Mouse (Mus musculus) neural tube, embryonic 11.5 days (tissue): ENCODE measurements at regions not wholly inside any gene's neighbourhood (a gene's known extent, or its start where the extent isn't known, plus 50 kb on each side); places are given as distances from the start of the nearest gene placed in this dataset.
A peak's percentile ranks its signal among the peaks of the same experiment; 100 is the strongest.
"Not testable (repeated sequence)": the region's sequence is repeated elsewhere in the genome, so short reads cannot be mapped to it uniquely, and the experiment has no call there.

Experiments
- ATAC-seq: fragments of 200-750 bp; cut with Nextera tagmentation; 2 replicates; pipeline ENCODE4 v1.8.0; 2017; ENCODE audit warnings: moderate number of reproducible peaks, mild to moderate bottlenecking, moderate TSS enrichment, moderate library complexity; ENCODE audit not compliant: insufficient read depth, low FRiP score, low TSS enrichment
- DNase-seq: peaks from one replicate; pipeline ENCODE4 v3.0.0-alpha.2; 2015; ENCODE audit warnings: low spot score
- H3K27ac ChIP-seq: fragments of 300-500 bp; sonication (generic); 2 replicates; pipeline ENCODE4 v1.5.1; 2014; ENCODE audit warnings: low read depth, mild to moderate bottlenecking, low read length
- H3K27me3 ChIP-seq: fragments of 300-500 bp; sonication (generic); 2 replicates; pipeline ENCODE4 v1.6.1; 2014; ENCODE audit warnings: mild to moderate bottlenecking, low read length, mixed read lengths; ENCODE audit not compliant: control insufficient read depth, insufficient read depth
- H3K36me3 ChIP-seq: fragments of 300-500 bp; sonication (generic); 2 replicates; pipeline ENCODE4 v1.6.1; 2014; ENCODE audit warnings: mild to moderate bottlenecking, low read length, moderate library complexity, mixed read lengths; ENCODE audit not compliant: control insufficient read depth, insufficient read depth
- H3K4me1 ChIP-seq: fragments of 300-500 bp; sonication (generic); 2 replicates; pipeline ENCODE4 v1.6.1; 2014; ENCODE audit warnings: low read length, mixed read lengths; ENCODE audit not compliant: control insufficient read depth, insufficient read depth
- H3K4me2 ChIP-seq: fragments of 300-500 bp; sonication (generic); 2 replicates; pipeline ENCODE4 v1.6.1; 2014; ENCODE audit warnings: low read depth, mild to moderate bottlenecking, moderate library complexity
- H3K4me3 ChIP-seq: fragments of 300-500 bp; sonication (generic); 2 replicates; pipeline ENCODE4 v1.5.1; 2014; ENCODE audit warnings: low read depth, low read length
- H3K9ac ChIP-seq: fragments of 300-500 bp; sonication (generic); 2 replicates; pipeline ENCODE4 v1.6.1; 2014; ENCODE audit warnings: mild to moderate bottlenecking, low read length
- H3K9me3 ChIP-seq: fragments of 300-500 bp; sonication (generic); 2 replicates; pipeline ENCODE4 v1.6.1; 2016; ENCODE audit warnings: low read length; ENCODE audit not compliant: control insufficient read depth
- WGBS: fragments of 180-500 bp; shearing (Covaris S2); extraction: QIAGEN DNeasy Blood & Tissue Kit; methylation state at CpG from one replicate; pipeline ENCODE4 v1.1.7; 2014; 5-methylcytosine and 5-hydroxymethylcytosine counted together

GRCm38 (mm10) chr3:134330943-134331342, 94.7 kb downstream of the Cxxc4 start:
- H3K36me3 ChIP-seq: no peaks in the 10 kb centered on the region
- H3K4me1 ChIP-seq: no peaks in the 10 kb centered on the region
- H3K9me3 ChIP-seq: no peaks in the 10 kb centered on the region
- DNase-seq: peak; percentile 12
- H3K4me2 ChIP-seq: peak overlapping the region; percentile 14; the same call in 1 of the 2 replicates
- H3K27me3 ChIP-seq: no peaks in the 10 kb centered on the region
- no peak for ATAC-seq
- no peak overlapping the region for H3K9ac ChIP-seq
- H3K4me3 ChIP-seq: no peak overlapping the region
- 52% methylated on average over 11 of the region's 11 CpGs for WGBS
- H3K27ac ChIP-seq: no peak overlapping the region

- no peak overlapping the region for H3K4me3 ChIP-seq
- peak overlapping the region; percentile 14; the same call in 1 of the 2 replicates for H3K4me2 ChIP-seq
- peak; percentile 68; the same call in 1 of the 2 replicates for ATAC-seq
- no peaks in the 10 kb centered on the region for H3K4me1 ChIP-seq
- H3K36me3 ChIP-seq: no peaks in the 10 kb centered on the region
- peak; percentile 33 for DNase-seq
- no peak overlapping the region for H3K27ac ChIP-seq
- H3K27me3 ChIP-seq: no peaks in the 10 kb centered on the region
- no peak overlapping the region for H3K9ac ChIP-seq
- 50% methylated on average over 16 of the region's 16 CpGs for WGBS
- H3K9me3 ChIP-seq: no peaks in the 10 kb centered on the region
Measured at GRCm38 (mm10) chr3:134331499-134332153, 95.3 kb downstream of the Cxxc4 start.

GRCm38 (mm10) chr3:134339093-134339695, 102.9 kb downstream of the Cxxc4 start:
- not testable (repeated sequence) for H3K4me3 ChIP-seq, H3K27ac ChIP-seq, DNase-seq, H3K9ac ChIP-seq, H3K27me3 ChIP-seq, H3K4me2 ChIP-seq, H3K9me3 ChIP-seq, H3K36me3 ChIP-seq, ATAC-seq, H3K4me1 ChIP-seq
- 90% methylated on average over 3 of the region's 3 CpGs for WGBS

GRCm38 (mm10) chr3:134365948-134366347, 129.7 kb downstream of the Cxxc4 start:
- 92% methylated on average over 4 of the region's 4 CpGs for WGBS
- Histone ChIP-seq H3K9me3 (no peaks in the 10 kb centered on the region), H3K27me3 (no peaks in the 10 kb centered on the region), H3K4me1 (peaks cover 9% of the 10 kb centered on the region; the same call in 1 of the 2 replicates), H3K4me3 (no peak overlapping the region), H3K36me3 (no peaks in the 10 kb centered on the region), H3K27ac (no peak overlapping the region), H3K9ac (no peak overlapping the region), H3K4me2 (no peak overlapping the region)
- no peak for DNase-seq
- no peak for ATAC-seq

GRCm38 (mm10) chr3:134366761-134367160, 130.5 kb downstream of the Cxxc4 start:
- ATAC-seq: no peak
- DNase-seq: no peak
- Histone ChIP-seq H3K9me3 (no peaks in the 10 kb centered on the region), H3K4me1 (peaks cover 9% of the 10 kb centered on the region; the same call in 1 of the 2 replicates), H3K4me3 (no peak overlapping the region), H3K4me2 (no peak overlapping the region), H3K27ac (no peak overlapping the region), H3K36me3 (no peaks in the 10 kb centered on the region), H3K27me3 (no peaks in the 10 kb centered on the region), H3K9ac (no peak overlapping the region)
- 69% methylated on average over 3 of the region's 3 CpGs for WGBS

GRCm38 (mm10) chr3:134368591-134368990, 132.3 kb downstream of the Cxxc4 start:
- Histone ChIP-seq H3K9ac (no peak overlapping the region), H3K4me3 (no peak overlapping the region), H3K36me3 (no peaks in the 10 kb centered on the region), H3K9me3 (no peaks in the 10 kb centered on the region), H3K4me2 (no peak overlapping the region), H3K4me1 (peaks cover 9% of the 10 kb centered on the region; the same call in 1 of the 2 replicates), H3K27ac (no peak overlapping the region), H3K27me3 (no peaks in the 10 kb centered on the region)
- ATAC-seq (no peak; the same call in 1 of the 2 replicates), DNase-seq (no peak)

- Histone ChIP-seq H3K4me1 (peaks cover 9% of the 10 kb centered on the region; the same call in 1 of the 2 replicates), H3K4me3 (no peak overlapping the region), H3K36me3 (no peaks in the 10 kb centered on the region), H3K27me3 (no peaks in the 10 kb centered on the region), H3K4me2 (no peak overlapping the region), H3K9ac (no peak overlapping the region), H3K27ac (no peak overlapping the region), H3K9me3 (no peaks in the 10 kb centered on the region)
- DNase-seq: peak; percentile 52
- 42% methylated on average over 4 of the region's 4 CpGs for WGBS
- ATAC-seq: peak; percentile 64
Measured at GRCm38 (mm10) chr3:134369126-134369525, 132.8 kb downstream of the Cxxc4 start.

- no peak overlapping the region for H3K27ac ChIP-seq
- no peaks in the 10 kb centered on the region for H3K27me3 ChIP-seq
- H3K4me1 ChIP-seq: no peaks in the 10 kb centered on the region
- H3K9me3 ChIP-seq: no peaks in the 10 kb centered on the region
- no peak overlapping the region for H3K9ac ChIP-seq
- H3K4me2 ChIP-seq: no peak overlapping the region
- DNase-seq (no peak), ATAC-seq (no peak)
- WGBS: 81% methylated on average over 2 of the region's 2 CpGs
- no peaks in the 10 kb centered on the region for H3K36me3 ChIP-seq
- no peak overlapping the region for H3K4me3 ChIP-seq
Measured at GRCm38 (mm10) chr3:134379549-134379948, 143.3 kb downstream of the Cxxc4 start.
